Mouse (Mus musculus): ENCODE results near the gene Gm12253. TPM values are rescaled to one million over a fixed set of nuclear protein-coding genes. Genes with fewer than 3 reads are reported as not detected.

Gm12253 gene
- polyA plus RNA-seq (2012; rRNA removed; ENCODE audit: low replicate concordance) = 0.11 and 0.19 TPM in 2 replicates

DNA sequence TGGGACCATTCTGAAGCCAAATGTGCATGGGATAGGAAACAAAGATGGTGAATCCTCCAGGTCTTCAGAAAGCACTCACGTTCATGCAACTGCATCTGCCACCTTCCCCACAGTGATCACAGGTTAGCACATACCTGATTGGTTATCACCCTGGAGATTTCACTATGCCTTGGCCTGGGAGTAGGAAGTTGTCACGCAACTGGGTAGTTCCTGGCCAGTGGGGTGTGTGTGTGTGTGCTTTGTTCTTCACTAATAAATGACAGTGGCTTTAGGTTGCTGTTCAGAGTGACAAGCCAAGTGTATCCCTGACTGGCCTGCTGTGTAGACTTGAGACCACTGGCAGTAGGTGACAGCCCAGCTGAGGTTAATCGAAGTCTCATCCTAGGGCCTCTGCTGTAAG, at the start of gene Gm12253:
Gene Gm12253 (plus strand): TSS at position 301 of the 400 bp plus-strand sequence.

DNA sequence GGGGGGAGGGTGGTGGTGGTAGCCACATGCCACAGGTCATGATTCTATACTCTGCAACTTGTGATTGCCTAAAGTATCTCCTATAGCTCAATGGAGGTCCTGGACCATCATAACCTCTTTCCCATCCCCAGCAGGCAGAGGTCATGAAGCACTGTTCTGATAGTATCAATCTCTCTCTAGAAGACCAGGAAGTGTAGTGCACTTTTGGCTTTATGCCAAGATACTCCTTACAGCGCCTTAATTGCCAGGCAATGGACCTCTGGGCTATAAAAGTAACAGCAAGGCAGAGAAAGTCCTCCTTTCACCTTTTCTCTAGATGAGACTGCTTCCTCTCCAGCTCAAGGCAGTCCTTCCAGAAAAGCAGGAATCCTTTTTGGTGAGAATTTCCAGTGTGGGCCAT, 11.5 kb upstream of the Gm12253 start, which contains the start of gene 1810065E05Rik:
Gene 1810065E05Rik (plus strand): TSS at position 297 of the 400 bp plus-strand sequence.

DNA sequence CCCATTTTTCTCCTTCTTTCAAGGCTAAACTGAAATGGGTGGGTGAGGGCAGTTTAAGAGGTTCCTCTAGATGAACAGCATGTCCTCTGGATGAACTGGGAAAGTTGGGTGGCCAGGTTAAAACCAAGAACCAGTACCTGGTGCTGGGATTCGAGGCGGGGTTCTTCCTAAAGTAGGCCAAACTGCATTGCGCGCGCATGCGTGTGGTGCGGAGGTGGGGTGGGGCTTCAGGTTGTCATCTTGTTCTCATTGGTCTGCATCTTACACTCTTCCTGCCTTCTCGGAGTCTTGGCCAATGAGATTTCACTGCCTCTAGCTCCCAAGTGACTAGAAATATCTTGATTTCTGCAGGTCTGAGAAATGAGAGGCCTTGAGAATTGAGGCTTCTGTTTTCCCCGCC, 20.4 kb downstream of the Gm12253 start, which contains the start of gene Lypd9:
Gene Lypd9 (minus strand): TSS at position 165 of the 400 bp plus-strand sequence.

DNA sequence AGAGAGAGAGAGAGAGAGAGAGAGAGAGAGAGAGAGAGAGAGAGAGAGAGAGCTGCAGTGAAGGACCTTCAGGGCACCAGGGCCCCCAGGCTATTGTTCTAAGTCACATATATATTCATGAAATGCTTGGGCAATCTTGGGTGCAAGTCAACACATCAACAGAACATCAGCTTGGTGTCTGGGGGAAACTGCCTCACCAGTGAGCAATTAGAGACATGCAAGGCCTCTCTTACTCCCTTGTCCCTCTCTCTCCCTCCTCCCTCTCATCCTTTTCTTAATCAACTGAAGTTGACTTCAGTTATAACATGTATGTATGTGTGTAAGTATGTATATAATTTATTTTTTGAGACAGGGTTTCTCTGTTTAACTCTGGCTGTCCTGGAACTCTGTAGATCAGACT, 29.8 kb downstream of the Gm12253 start, which contains the start of gene Olfr30:
Gene Olfr30 (minus strand): TSS at position 101 of the 400 bp plus-strand sequence.

Other genes starting within 250 kb of the Gm12253 start
- 24.0 and 32.0 TPM in 2 replicates for gene Igtp, start 233.0 kb upstream of the Gm12253 start, polyA plus RNA-seq (2012; rRNA removed; ENCODE audit: low replicate concordance)
- gene Irgm2, start 232.9 kb upstream of the Gm12253 start, polyA plus RNA-seq (2012; rRNA removed; ENCODE audit: low replicate concordance) = 17.9 and 38.0 TPM in 2 replicates
- 0.10 and 0.69 TPM in 2 replicates for gene 4930438A08Rik, start 157.8 kb upstream of the Gm12253 start, polyA plus RNA-seq (2012; rRNA removed; ENCODE audit: low replicate concordance)
- gene Zfp692, start 125.5 kb upstream of the Gm12253 start, polyA plus RNA-seq (2012; rRNA removed; ENCODE audit: low replicate concordance) = 23.9 and 26.7 TPM in 2 replicates
- 36.8 and 48.8 TPM in 2 replicates for gene Zfp672, start 102.2 kb upstream of the Gm12253 start, polyA plus RNA-seq (2012; rRNA removed; ENCODE audit: low replicate concordance)
- gene Sh3bp5l, start 101.8 kb upstream of the Gm12253 start, polyA plus RNA-seq (2012; rRNA removed; ENCODE audit: low replicate concordance) = 31.9 and 32.8 TPM in 2 replicates
- 0.49 TPM in 1 of 2 replicates, not detected in the other for gene Lypd8, start 53.5 kb upstream of the Gm12253 start, polyA plus RNA-seq (2012; rRNA removed; ENCODE audit: low replicate concordance)
- 0.13 TPM in 1 of 2 replicates, not detected in the other for gene 1810065E05Rik, start 11.4 kb upstream of the Gm12253 start, polyA plus RNA-seq (2012; rRNA removed; ENCODE audit: low replicate concordance)
- not detected in 2 replicates for gene Lypd9, start 20.4 kb downstream of the Gm12253 start, polyA plus RNA-seq (2012; rRNA removed; ENCODE audit: low replicate concordance)
- gene Olfr30, start 29.7 kb downstream of the Gm12253 start, polyA plus RNA-seq (2012; rRNA removed; ENCODE audit: low replicate concordance) = not detected in 2 replicates
- gene Olfr332, start 60.0 kb downstream of the Gm12253 start, polyA plus RNA-seq (2012; rRNA removed; ENCODE audit: low replicate concordance) = not detected in 2 replicates
- gene Olfr331, start 70.0 kb downstream of the Gm12253 start, polyA plus RNA-seq (2012; rRNA removed; ENCODE audit: low replicate concordance) = not detected in 2 replicates
- gene Olfr330, start 102.3 kb downstream of the Gm12253 start, polyA plus RNA-seq (2012; rRNA removed; ENCODE audit: low replicate concordance) = 0.12 TPM in 1 of 2 replicates, not detected in the other
- 0.11 TPM in 1 of 2 replicates, not detected in the other for gene Olfr329-ps, start 113.9 kb downstream of the Gm12253 start, polyA plus RNA-seq (2012; rRNA removed; ENCODE audit: low replicate concordance)
- 0.04 TPM in 1 of 2 replicates, not detected in the other for gene Olfr328, start 123.1 kb downstream of the Gm12253 start, polyA plus RNA-seq (2012; rRNA removed; ENCODE audit: low replicate concordance)
- 0.13 TPM in 1 of 2 replicates, not detected in the other for gene Olfr224, start 138.0 kb downstream of the Gm12253 start, polyA plus RNA-seq (2012; rRNA removed; ENCODE audit: low replicate concordance)
- gene Olfr325, start 145.2 kb downstream of the Gm12253 start, polyA plus RNA-seq (2012; rRNA removed; ENCODE audit: low replicate concordance) = not detected in 2 replicates
- gene Olfr324, start 162.6 kb downstream of the Gm12253 start, polyA plus RNA-seq (2012; rRNA removed; ENCODE audit: low replicate concordance) = not detected in 2 replicates
- 0.82 and 1.9 TPM in 2 replicates for gene 2210407C18Rik, start 183.5 kb downstream of the Gm12253 start, polyA plus RNA-seq (2012; rRNA removed; ENCODE audit: low replicate concordance)
- 0.92 TPM in 1 of 2 replicates, not detected in the other for gene Olfr323, start 197.9 kb downstream of the Gm12253 start, polyA plus RNA-seq (2012; rRNA removed; ENCODE audit: low replicate concordance)
- 0.11 TPM in 1 of 2 replicates, not detected in the other for gene Trim58, start 207.9 kb downstream of the Gm12253 start, polyA plus RNA-seq (2012; rRNA removed; ENCODE audit: low replicate concordance)
- gene Olfr322, start 226.2 kb downstream of the Gm12253 start, polyA plus RNA-seq (2012; rRNA removed; ENCODE audit: low replicate concordance) = not detected in 2 replicates
- gene Olfr320, start 248.5 kb downstream of the Gm12253 start, polyA plus RNA-seq (2012; rRNA removed; ENCODE audit: low replicate concordance) = not detected in 2 replicates